16 mouse cellular contexts compared by ENCODE assay signal in genomic region chr6:99188366-99189216, GRCm38 (mm10).
DNase-seq lines count a peak whose midpoint lies in the region; ATAC-seq and TF ChIP-seq lines count a peak whose summit lies in the region.
"Had no signal": no experiment of that assay in that cellular context is flagged by ENCODE, and none has a peak within 500 bp of the region (broad histone marks: within the 10 kb centered on the region; RNA-seq: fewer than 3 reads in every experiment).

No protein-coding gene starts in this region.

- no peaks in the 10 kb centered on the region for H3K79me2 ChIP-seq in heart, adult 2 months (replicated peaks; ENCODE audit: control insufficient read depth, insufficient read depth, low read length)

- H3K4me2 ChIP-seq in kidney, embryonic 14.5 days (replicated peaks; ENCODE audit: low read depth, low read length) = no peak overlapping the region
- H3K4me2 ChIP-seq: embryonic facial prominence, embryonic 13.5 days; heart, embryonic 11.5 days; midbrain, embryonic 11.5 days had no signal

- no peak for TF ChIP-seq CTCF in heart, adult 2 months (IDR thresholded peaks at IDR 0.05)

- H3K4me1 ChIP-seq in heart, embryonic 10.5 days = peaks cover 60% of the 10 kb centered on the region
- H3K4me1 ChIP-seq in heart, adult 2 months (ENCODE audit: control insufficient read depth, insufficient read depth, low read length) = no peaks in the 10 kb centered on the region; the same call in 1 of the 2 replicates
- peaks cover 13% of the 10 kb centered on the region; the same call in 1 of the 2 replicates for H3K4me1 ChIP-seq in kidney, embryonic 14.5 days (ENCODE audit: control insufficient read depth, insufficient read depth, low read length)

- WGBS in heart, embryonic 10.5 days = 45% methylated on average over 4 of the region's 4 CpGs
- WGBS in heart, adult 2 months = 56% methylated on average over 4 of the region's 4 CpGs
- 24% methylated on average over 4 of the region's 4 CpGs for WGBS in kidney, embryonic 14.5 days

- H3K9ac ChIP-seq in heart, adult 2 months (ENCODE audit: low read depth, low read length) = no peak overlapping the region
- no peak overlapping the region for H3K9ac ChIP-seq in kidney, embryonic 14.5 days (ENCODE audit: low read depth, low read length)
- H3K9ac ChIP-seq: embryonic facial prominence, embryonic 13.5 days had no signal

- no peak overlapping the region for H3K4me3 ChIP-seq in heart, embryonic 10.5 days
- H3K4me3 ChIP-seq in heart, adult 2 months = no peak overlapping the region
- no peak overlapping the region for H3K4me3 ChIP-seq in kidney, embryonic 14.5 days (ENCODE audit: low read length)
- H3K4me3 ChIP-seq: embryonic facial prominence, embryonic 13.5 days had no signal

- no peaks in the 10 kb centered on the region for H3K36me3 ChIP-seq in heart, embryonic 10.5 days
- H3K36me3 ChIP-seq in heart, adult 2 months (ENCODE audit: control insufficient read depth, insufficient read depth, low read length) = no peaks in the 10 kb centered on the region
- no peaks in the 10 kb centered on the region for H3K36me3 ChIP-seq in kidney, embryonic 14.5 days (ENCODE audit: control insufficient read depth, insufficient read depth, low read length)
- H3K36me3 ChIP-seq: embryonic facial prominence, embryonic 13.5 days had no signal

- peak; percentile 45 for ATAC-seq in activated CD4-positive, CD25-positive, alpha-beta regulatory T cell, adult 4 months
- peak; percentile 39 for ATAC-seq in megakaryocyte, adult 5-6 weeks (ENCODE audit: poor library complexity, severe bottlenecking)
- no peak for ATAC-seq in kidney, embryonic 14.5 days (ENCODE audit: low FRiP score, low TSS enrichment)
- ATAC-seq: forebrain, embryonic 14.5 days had no signal

- TF ChIP-seq EP300 in heart, adult 2 months (IDR thresholded peaks at IDR 0.05; ENCODE audit: insufficient read depth, low read depth, low read length) = no peak

- peak overlapping the region; percentile 37; the same call in 1 of the 2 replicates for H3K27ac ChIP-seq in heart, embryonic 10.5 days
- H3K27ac ChIP-seq in heart, adult 2 months = no peak overlapping the region
- H3K27ac ChIP-seq in kidney, embryonic 14.5 days (ENCODE audit: low read depth, low read length) = no peak overlapping the region
- H3K27ac ChIP-seq: embryonic facial prominence, embryonic 13.5 days had no signal

- no peaks in the 10 kb centered on the region for H3K27me3 ChIP-seq in heart, embryonic 10.5 days (ENCODE audit: insufficient read depth, poor library complexity, severe bottlenecking)
- H3K27me3 ChIP-seq in heart, adult 2 months (ENCODE audit: control insufficient read depth, insufficient read depth, low read length) = no peaks in the 10 kb centered on the region
- no peaks in the 10 kb centered on the region for H3K27me3 ChIP-seq in kidney, embryonic 14.5 days (ENCODE audit: control insufficient read depth, insufficient read depth, low read length)

- TF ChIP-seq POLR2A in heart, adult 2 months (IDR thresholded peaks at IDR 0.05; ENCODE audit: insufficient read depth, low read depth, low read length) = no peak

- no peaks in the 10 kb centered on the region for H3K9me3 ChIP-seq in heart, embryonic 10.5 days
- no peaks in the 10 kb centered on the region for H3K9me3 ChIP-seq in kidney, embryonic 14.5 days (ENCODE audit: control insufficient read depth, low read length)
- H3K9me3 ChIP-seq: embryonic facial prominence, embryonic 13.5 days had no signal

- DNase-seq in heart, embryonic 10.5 days (ENCODE audit: low spot score) = no peak
- no peak for DNase-seq in heart, adult 2 months
- DNase-seq in A20 (ENCODE audit: low read depth, low spot score) = peak; percentile 54
- no peak for DNase-seq in layer of hippocampus, adult 18-20 months (ENCODE audit: low spot score in 2 of 2)
- no peak for DNase-seq in layer of hippocampus, postnatal 14 days (ENCODE audit: low spot score in 2 of 2)
- DNase-seq: adrenal gland, adult 8-10 months; cerebellum, postnatal 25 days; heart, postnatal 4 days; kidney, adult 8-10 months had no signal

- intact Hi-C loops in heart, adult 2 months (cut with DNase I) = no loop called here
